Mouse (Mus musculus): ENCODE measurements around the gene Slc25a17.

Gene Slc25a17

GRCm38 (mm10) chr15:81360345-81361021 lies at the start of gene Slc25a17:
Gene Slc25a17, minus strand, starts transcription at chr15:81360812.
- DNase-seq, result peak; percentile 94

- DNase-seq, result no peak
Measured at GRCm38 (mm10) chr15:81408199-81408598, 47.6 kb upstream of the Slc25a17 start, which contains the start of gene Dnajb7. Gene Dnajb7, minus strand, starts transcription at chr15:81408299.

GRCm38 (mm10) chr15:81405008-81405407 lies 44.4 kb upstream of the Slc25a17 start:
- DNase-seq, result no peak

- DNase-seq, result peak; percentile 99
Measured at GRCm38 (mm10) chr15:81399638-81400315, 39.2 kb upstream of the Slc25a17 start, which contains the start of the genes St13 and Xpnpep3. Gene St13, minus strand, starts transcription at chr15:81400077. Gene Xpnpep3, plus strand, starts transcription at chr15:81400138.

GRCm38 (mm10) chr15:81399297-81399637 lies 38.7 kb upstream of the Slc25a17 start:
- no peak for DNase-seq

- DNase-seq, result no peak
Measured at GRCm38 (mm10) chr15:81398189-81398588, 37.6 kb upstream of the Slc25a17 start.

GRCm38 (mm10) chr15:81394211-81394915 lies 33.8 kb upstream of the Slc25a17 start:
- peak; percentile 25 for DNase-seq

GRCm38 (mm10) chr15:81392997-81393396 lies 32.4 kb upstream of the Slc25a17 start:
- no peak for DNase-seq

GRCm38 (mm10) chr15:81386327-81386726 lies 25.7 kb upstream of the Slc25a17 start:
- no peak for DNase-seq

GRCm38 (mm10) chr15:81378845-81379244 lies 18.2 kb upstream of the Slc25a17 start:
- DNase-seq, result no peak

- no peak for DNase-seq
Measured at GRCm38 (mm10) chr15:81374621-81375020, 14.0 kb upstream of the Slc25a17 start.

- no peak for DNase-seq
Measured at GRCm38 (mm10) chr15:81370356-81370755, 9.7 kb upstream of the Slc25a17 start.

- no peak for DNase-seq
Measured at GRCm38 (mm10) chr15:81368601-81369000, 8.0 kb upstream of the Slc25a17 start.

- DNase-seq, result no peak
Measured at GRCm38 (mm10) chr15:81366241-81366640, 5.6 kb upstream of the Slc25a17 start.

GRCm38 (mm10) chr15:81365246-81365645 lies 4.6 kb upstream of the Slc25a17 start:
- no peak for DNase-seq

GRCm38 (mm10) chr15:81364271-81364670 lies 3.7 kb upstream of the Slc25a17 start:
- no peak for DNase-seq

GRCm38 (mm10) chr15:81362501-81362900 lies 1.9 kb upstream of the Slc25a17 start:
- no peak for DNase-seq

GRCm38 (mm10) chr15:81361417-81362015 lies 904 bp upstream of the Slc25a17 start:
- DNase-seq, result no peak

- DNase-seq, result no peak
Measured at GRCm38 (mm10) chr15:81361022-81361404, 401 bp upstream of the Slc25a17 start.

GRCm38 (mm10) chr15:81359421-81359820 lies 1.2 kb downstream of the Slc25a17 start:
- no peak for DNase-seq

GRCm38 (mm10) chr15:81358943-81359342 lies 1.7 kb downstream of the Slc25a17 start:
- DNase-seq, result peak; percentile 47

GRCm38 (mm10) chr15:81356946-81357345 lies 3.7 kb downstream of the Slc25a17 start:
- no peak for DNase-seq

GRCm38 (mm10) chr15:81355146-81355761 lies 5.4 kb downstream of the Slc25a17 start:
- peak; percentile 79 for DNase-seq
